Mouse (Mus musculus): ENCODE results near the gene Bgn.

Bgn gene

DNA sequence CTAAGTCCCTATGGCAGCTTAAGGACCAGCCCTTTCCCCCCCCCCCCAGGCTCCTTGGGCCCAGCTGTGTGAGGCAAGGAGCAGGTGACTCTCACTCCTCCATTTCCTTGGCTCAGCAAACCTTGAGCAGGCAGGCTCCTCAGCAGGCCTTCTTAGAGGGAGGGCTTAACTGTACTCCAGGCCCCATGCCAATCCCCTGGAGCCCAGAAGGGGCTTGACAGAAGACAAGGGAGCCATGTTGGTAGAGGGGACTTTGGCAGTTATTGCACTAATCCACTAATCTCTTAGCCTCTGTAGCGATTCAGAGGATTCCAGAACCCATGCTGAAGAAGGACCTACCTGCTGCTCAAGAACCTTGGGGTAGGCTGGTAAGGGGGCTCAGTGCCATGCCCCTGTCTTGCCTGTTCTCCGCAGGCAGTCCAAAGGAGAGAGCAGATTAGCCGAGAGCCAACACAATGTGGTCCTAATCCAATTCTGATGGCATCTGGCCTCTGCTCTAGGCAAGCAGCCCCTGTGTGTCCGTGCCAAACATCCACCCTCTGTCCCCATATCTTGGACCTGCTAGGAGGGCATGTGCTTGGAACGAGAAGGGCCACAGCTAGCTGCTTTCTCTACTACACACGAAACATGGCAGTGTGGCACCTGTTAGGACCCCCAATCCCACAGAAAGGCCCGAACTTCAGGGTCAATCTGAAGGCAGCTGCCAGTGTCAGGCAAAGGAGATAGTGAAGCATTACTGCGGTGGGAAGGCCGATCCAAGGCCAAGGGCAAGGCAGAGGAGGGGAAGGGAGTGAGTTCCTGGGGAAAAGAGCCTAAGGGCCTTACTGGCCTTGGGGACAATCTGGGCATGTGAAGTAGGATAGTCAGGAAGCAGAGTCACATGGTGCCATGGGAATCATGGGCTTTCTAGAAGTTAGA is 42.1 kb downstream of the Bgn start:
- ChIA-PET CTCF (interaction anchor here in 2 of 4 experiments (0.9 to 2.0 kb wide), 4 partner anchors 18 to 471 kb away, joined by 3 to 8 read pairs (median 4); no protein-coding TSS in a partner anchor), POLR2A (interaction anchor here in 1 of 4 experiments (1.0 kb wide), 1 partner anchor 13 kb away, joined by 3 read pairs; no protein-coding TSS in a partner anchor)

DNA sequence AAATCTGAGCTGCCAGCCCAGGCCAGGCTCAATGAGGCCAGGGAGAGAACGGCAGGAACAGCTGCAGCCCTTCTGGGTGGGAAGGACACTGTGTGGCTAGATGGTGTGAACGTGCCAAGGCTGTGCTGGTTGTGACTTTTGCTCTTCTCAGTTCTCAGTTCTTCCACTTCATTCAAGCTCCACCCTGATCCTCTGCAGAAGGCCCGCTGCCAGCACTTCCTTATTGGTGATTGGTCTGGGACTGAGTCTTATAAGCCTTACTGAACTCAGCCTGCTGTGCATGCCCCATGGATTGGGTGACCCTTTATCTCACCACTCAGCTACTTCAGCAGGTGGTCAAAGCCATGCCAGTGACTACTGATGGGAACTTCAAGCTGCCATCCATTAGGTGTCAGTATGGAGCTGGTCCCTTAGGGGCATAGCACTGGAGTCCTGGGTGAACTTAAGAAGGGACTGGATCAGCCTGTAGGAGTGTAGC is 43.0 kb downstream of the Bgn start:
- ChIA-PET POLR2A (interaction anchor here in 1 of 4 experiments (0.6 to 1.0 kb wide), 2 partner anchors 14 to 146 kb away, joined by 3 to 4 read pairs; no protein-coding TSS in a partner anchor), CTCF (interaction anchor here in 2 of 4 experiments (0.9 to 2.0 kb wide), 6 partner anchors 17 to 472 kb away, joined by 3 to 8 read pairs (median 4); partner anchors contain the start of gene Pnck (in 1 of the 2))

DNA sequence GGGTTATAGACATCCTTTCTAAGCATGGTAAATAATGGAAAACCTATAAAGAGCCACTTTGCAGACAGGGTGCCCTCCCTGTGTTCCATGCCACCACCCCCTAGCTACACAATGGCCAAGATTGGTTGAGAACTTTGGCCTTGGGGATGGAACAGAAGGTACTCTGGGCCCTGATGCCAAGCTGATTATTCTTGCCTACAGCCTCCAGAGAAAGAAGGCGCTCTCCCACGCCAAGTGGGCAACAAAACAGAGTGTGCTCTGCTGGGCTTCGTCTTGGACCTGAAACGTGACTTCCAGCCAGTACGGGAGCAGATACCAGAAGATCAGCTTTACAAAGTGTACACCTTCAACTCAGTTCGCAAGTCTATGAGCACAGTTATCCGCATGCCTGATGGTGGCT is 54.5 kb downstream of the Bgn start:
- POLR2A ChIA-PET = no interaction called here
- CTCF ChIA-PET = no interaction called here

DNA sequence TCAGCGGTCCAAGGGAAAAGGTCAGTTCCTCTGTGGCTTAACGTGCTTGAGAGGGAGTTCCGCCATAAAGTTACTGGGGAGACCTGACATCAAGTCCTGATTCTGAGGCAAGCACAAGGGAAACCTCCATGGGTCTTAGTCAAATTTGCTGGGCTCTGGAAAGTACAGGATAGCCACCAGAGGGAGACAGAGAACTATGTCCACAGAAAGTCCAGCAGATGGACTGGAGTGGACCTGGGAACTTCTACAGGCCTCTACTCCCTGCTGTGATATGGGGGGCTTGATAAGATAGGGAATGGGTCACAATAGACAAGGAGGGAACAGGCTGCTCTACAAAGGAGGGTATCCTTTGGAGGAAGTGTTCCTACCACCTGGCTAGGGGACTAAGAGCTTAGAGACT is 59.9 kb downstream of the Bgn start:
- POLR2A ChIA-PET = interaction anchor here in 2 of 4 experiments (0.6 kb wide), 2 partner anchors 23 to 99 kb away, joined by 3 to 6 read pairs; no protein-coding TSS in a partner anchor
- CTCF ChIA-PET = interaction anchor here in 3 of 4 experiments (0.6 to 3.3 kb wide), 6 partner anchors 17 to 129 kb away, joined by 3 to 11 read pairs (median 4); partner anchors contain the start of gene Haus7 (in 1 of the 3)
